Mouse (Mus musculus): Measurements from ENCODE around the gene Kcna4. TPM values are rescaled to one million over a fixed set of nuclear protein-coding genes. Genes with fewer than 3 reads are reported as not detected.

The Kcna4 gene
- total and polyA plus RNA-seq, 3 experiments: not detected

DNA sequence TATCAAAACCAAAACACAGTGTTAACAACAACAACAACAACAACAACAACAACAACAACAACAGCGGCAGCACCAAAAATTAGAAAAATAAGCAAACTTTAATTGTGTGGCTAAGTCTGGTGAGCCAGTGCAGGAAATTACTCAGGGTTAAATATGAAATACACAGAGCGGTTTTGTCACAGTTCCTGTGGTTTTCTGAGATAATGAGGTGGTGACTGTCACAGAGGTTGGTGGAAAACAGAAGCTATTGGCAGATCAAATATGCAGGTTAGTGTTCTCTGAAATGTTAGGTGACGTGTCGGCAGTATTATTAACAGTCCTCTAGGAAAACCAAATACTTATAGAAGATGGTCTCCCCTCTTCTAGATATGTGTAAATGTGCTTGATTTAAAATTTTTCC is 11.4 kb downstream of the Kcna4 start:
- TF ChIP-seq MAZ (IDR thresholded peaks at IDR 0.05; ENCODE audit: low read depth, low read length): no peak
- TF ChIP-seq ETS1 (conservative IDR thresholded peaks at IDR 0.05; ENCODE audit: low read depth, low read length): no peak
- TF ChIP-seq SMC3 (IDR thresholded peaks at IDR 0.05; ENCODE audit: low read depth, low read length): no peak
- no peak for TF ChIP-seq BHLHE40 (IDR thresholded peaks at IDR 0.05; ENCODE audit: low read depth, low read length)
- TF ChIP-seq ZNF384 (IDR thresholded peaks at IDR 0.05; ENCODE audit: low read depth, low read length): no peak
- no peak for TF ChIP-seq NRF1 (IDR thresholded peaks at IDR 0.05; ENCODE audit: low read depth, low read length)
- no peak for TF ChIP-seq JUN (IDR thresholded peaks at IDR 0.05; ENCODE audit: insufficient read depth, low read depth, low read length)
- TF ChIP-seq KAT2A (IDR thresholded peaks at IDR 0.05; ENCODE audit: insufficient replicate concordance, low read length): no peak
- no peak for TF ChIP-seq CTCF (conservative IDR thresholded peaks at IDR 0.05 in 1 of 2, IDR thresholded peaks at IDR 0.05 in 1 of 2; ENCODE audit: low read depth in 2 of 2, low read length in 2 of 2)
- TF ChIP-seq RCOR1 (conservative IDR thresholded peaks at IDR 0.05; ENCODE audit: low read depth, low read length): no peak
- no peak for TF ChIP-seq MAX (IDR thresholded peaks at IDR 0.05; ENCODE audit: low read length)
- TF ChIP-seq SIN3A (IDR thresholded peaks at IDR 0.05; ENCODE audit: low read length): no peak
- TF ChIP-seq RAD21 (IDR thresholded peaks at IDR 0.05; ENCODE audit: low read depth, low read length): no peak
- TF ChIP-seq MXI1 (IDR thresholded peaks at IDR 0.05; ENCODE audit: low read depth, low read length): no peak
- TF ChIP-seq HCFC1 (IDR thresholded peaks at IDR 0.05; ENCODE audit: low read depth, low read length): no peak
- no peak for TF ChIP-seq E2F4 (IDR thresholded peaks at IDR 0.05; ENCODE audit: insufficient replicate concordance, low read depth, low read length)
- no peak for TF ChIP-seq MYC (IDR thresholded peaks at IDR 0.05; ENCODE audit: low read depth, low read length)
- no peak for TF ChIP-seq ZKSCAN1 (IDR thresholded peaks at IDR 0.05; ENCODE audit: borderline replicate concordance, low read depth, low read length)
- Histone ChIP-seq H3K9me3 (replicated peaks; ENCODE audit: low read length) (peaks cover 21% of the 10 kb centered on the region), H3K4me1 (ENCODE audit: control insufficient read depth in 1 of 2, insufficient read depth in 2 of 2) (no peaks in the 10 kb centered on the region), H3K79me2 (replicated peaks; ENCODE audit: control insufficient read depth, extremely low read depth, insufficient read depth, poor library complexity, severe bottlenecking) (no peaks in the 10 kb centered on the region), H3K4me2 (ENCODE audit: insufficient read depth, low read depth, poor library complexity, severe bottlenecking) (no peak overlapping the region), H3K27ac (ENCODE audit: insufficient read depth, low read depth) (no peak overlapping the region), H3K9ac (ENCODE audit: insufficient read depth, low read depth) (no peak overlapping the region), H3K27me3 (replicated peaks) (no peaks in the 10 kb centered on the region), H3K36me3 (replicated peaks in 1 of 2; ENCODE audit: control insufficient read depth in 1 of 2, insufficient read depth in 1 of 2, low read length in 1 of 2) (no peaks in the 10 kb centered on the region), H3K4me3 (replicated peaks in 1 of 3; ENCODE audit: low read depth in 2 of 3, low read length in 2 of 3, poor library complexity in 1 of 3) (no peak overlapping the region)
- dilution Hi-C loops (cut with MboI; ENCODE audit: extremely low pct_ligation_motif_present, extremely low pct_unique_long_range_greater_than_20kb, low sequenced_read_pairs): no loop called here
- in situ Hi-C loops (cut with MboI; ENCODE audit: low pct_ligation_motif_present, low pct_unique_long_range_greater_than_20kb, low sequenced_read_pairs): no loop called here
- DNase-seq (ENCODE audit: extremely low read depth): no peak

DNA sequence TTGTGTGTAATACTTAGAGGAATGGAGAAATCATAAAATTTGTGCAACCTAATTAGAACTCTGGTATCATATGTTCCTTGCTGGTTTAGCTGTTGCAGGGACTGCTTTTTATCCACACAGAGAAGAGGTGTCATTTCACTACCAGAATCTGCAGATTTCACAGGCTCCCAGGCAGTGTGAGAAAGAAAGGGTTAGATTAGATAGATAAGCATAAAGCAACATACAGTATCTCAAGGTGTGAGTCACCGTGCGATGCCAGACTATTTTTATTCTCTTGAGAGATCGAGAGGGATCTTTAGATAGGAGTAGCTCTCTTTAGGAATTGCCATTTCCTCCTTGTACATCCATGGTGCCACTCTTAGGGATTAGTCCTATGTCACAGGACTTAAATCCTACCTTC is 14.3 kb downstream of the Kcna4 start:
- Histone ChIP-seq H3K4me2 (ENCODE audit: insufficient read depth, low read depth, poor library complexity, severe bottlenecking) (no peak overlapping the region), H3K9ac (ENCODE audit: insufficient read depth, low read depth) (no peak overlapping the region), H3K27ac (ENCODE audit: insufficient read depth, low read depth) (no peak overlapping the region), H3K4me3 (replicated peaks in 1 of 3; ENCODE audit: low read depth in 2 of 3, low read length in 2 of 3, poor library complexity in 1 of 3) (no peak overlapping the region), H3K27me3 (replicated peaks) (no peaks in the 10 kb centered on the region), H3K79me2 (replicated peaks; ENCODE audit: control insufficient read depth, extremely low read depth, insufficient read depth, poor library complexity, severe bottlenecking) (no peaks in the 10 kb centered on the region), H3K36me3 (replicated peaks in 1 of 2; ENCODE audit: control insufficient read depth in 1 of 2, insufficient read depth in 1 of 2, low read length in 1 of 2) (no peaks in the 10 kb centered on the region), H3K9me3 (replicated peaks; ENCODE audit: low read length) (peaks cover 25% of the 10 kb centered on the region), H3K4me1 (ENCODE audit: control insufficient read depth in 1 of 2, insufficient read depth in 2 of 2) (no peaks in the 10 kb centered on the region)
- TF ChIP-seq NRF1 (IDR thresholded peaks at IDR 0.05; ENCODE audit: low read depth, low read length) (no peak), ETS1 (conservative IDR thresholded peaks at IDR 0.05; ENCODE audit: low read depth, low read length) (no peak), JUND (conservative IDR thresholded peaks at IDR 0.05; ENCODE audit: low read depth, low read length) (no peak), EP300 (IDR thresholded peaks at IDR 0.05; ENCODE audit: low read length) (no peak), E2F4 (IDR thresholded peaks at IDR 0.05; ENCODE audit: insufficient replicate concordance, low read depth, low read length) (no peak), ZMIZ1 (IDR thresholded peaks at IDR 0.05; ENCODE audit: low read depth, low read length) (no peak), UBTF (IDR thresholded peaks at IDR 0.05; ENCODE audit: low read depth, low read length) (no peak)
- DNase-seq (ENCODE audit: extremely low read depth): no peak
- dilution Hi-C loops (cut with MboI; ENCODE audit: extremely low pct_ligation_motif_present, extremely low pct_unique_long_range_greater_than_20kb, low sequenced_read_pairs): no loop called here
- in situ Hi-C loops (cut with MboI; ENCODE audit: low pct_ligation_motif_present, low pct_unique_long_range_greater_than_20kb, low sequenced_read_pairs): no loop called here
